Mouse (Mus musculus): ENCODE measurements around the gene Aprt.

The Aprt gene

GRCm38 (mm10) chr8:122558671-122559349 is 17.9 kb downstream of the Aprt start:
- peak; percentile 59 for DNase-seq

DNA sequence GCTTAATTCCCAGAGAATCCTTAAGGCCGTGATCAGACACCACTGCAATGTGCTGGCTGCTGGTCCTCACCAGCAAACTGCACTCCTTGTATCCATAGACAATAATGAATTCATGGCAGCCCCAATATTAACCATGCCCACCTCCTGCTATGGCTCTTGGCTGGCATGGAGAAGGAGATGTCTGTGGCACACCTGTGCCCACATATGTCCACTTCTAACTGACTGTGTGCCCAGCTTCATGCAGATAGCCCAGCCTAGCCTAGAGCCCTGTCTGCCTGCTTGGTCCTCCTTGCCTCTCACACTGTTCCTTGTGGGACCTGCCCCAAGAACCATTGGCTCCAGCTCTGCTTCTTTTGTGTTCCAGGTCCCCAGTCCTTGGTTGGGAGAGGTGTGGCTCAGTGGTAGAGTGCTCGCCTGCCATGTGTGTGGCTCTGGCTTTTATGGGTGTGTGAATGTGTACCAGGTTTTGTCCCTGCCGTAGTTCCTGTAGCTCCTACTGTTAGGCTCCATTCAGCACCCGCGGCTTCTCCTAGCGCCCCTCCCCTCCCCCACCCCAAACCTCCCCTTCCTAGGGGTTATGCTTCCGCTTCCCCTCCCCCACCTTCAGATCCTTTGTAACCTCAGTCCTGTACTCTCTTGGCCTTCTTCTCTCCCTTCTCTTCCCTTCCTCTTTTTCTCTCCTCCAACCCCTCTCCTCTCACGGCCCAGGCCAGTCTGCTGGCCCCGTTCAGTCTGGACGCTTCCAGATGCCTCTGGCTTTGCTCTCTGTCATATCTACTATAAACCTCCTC is 19.3 kb downstream of the Aprt start:
- no peak for DNase-seq

GRCm38 (mm10) chr8:122556030-122557009 is 20.4 kb downstream of the Aprt start:
- DNase-seq = peak; percentile 90

DNA sequence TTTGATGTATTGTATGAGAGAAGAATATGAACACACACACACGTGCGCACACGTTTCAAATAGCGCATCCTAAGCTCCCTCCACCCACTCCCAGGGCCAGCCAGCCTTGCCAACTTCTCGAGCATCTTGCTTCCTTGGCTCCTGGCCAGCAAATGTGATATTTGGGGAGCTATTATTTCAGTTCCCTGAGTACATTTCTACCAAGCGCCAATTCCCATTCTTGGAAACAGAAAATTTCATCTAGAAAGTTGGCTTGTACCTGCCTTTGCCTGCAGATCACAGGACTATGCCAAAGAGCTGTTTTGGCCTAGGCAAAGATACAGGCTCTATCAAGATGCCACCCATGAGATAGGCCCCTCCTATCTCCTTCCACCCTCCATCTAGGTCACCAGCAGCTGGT is 21.9 kb downstream of the Aprt start:
- no peak for DNase-seq

GRCm38 (mm10) chr8:122551265-122552051 is 25.3 kb downstream of the Aprt start, which contains the start of gene Piezo1:
Gene Piezo1 (minus strand): TSS chr8:122551329.
- DNase-seq = peak; percentile 96

GRCm38 (mm10) chr8:122550995-122551264 is 25.8 kb downstream of the Aprt start:
- no peak for DNase-seq

DNA sequence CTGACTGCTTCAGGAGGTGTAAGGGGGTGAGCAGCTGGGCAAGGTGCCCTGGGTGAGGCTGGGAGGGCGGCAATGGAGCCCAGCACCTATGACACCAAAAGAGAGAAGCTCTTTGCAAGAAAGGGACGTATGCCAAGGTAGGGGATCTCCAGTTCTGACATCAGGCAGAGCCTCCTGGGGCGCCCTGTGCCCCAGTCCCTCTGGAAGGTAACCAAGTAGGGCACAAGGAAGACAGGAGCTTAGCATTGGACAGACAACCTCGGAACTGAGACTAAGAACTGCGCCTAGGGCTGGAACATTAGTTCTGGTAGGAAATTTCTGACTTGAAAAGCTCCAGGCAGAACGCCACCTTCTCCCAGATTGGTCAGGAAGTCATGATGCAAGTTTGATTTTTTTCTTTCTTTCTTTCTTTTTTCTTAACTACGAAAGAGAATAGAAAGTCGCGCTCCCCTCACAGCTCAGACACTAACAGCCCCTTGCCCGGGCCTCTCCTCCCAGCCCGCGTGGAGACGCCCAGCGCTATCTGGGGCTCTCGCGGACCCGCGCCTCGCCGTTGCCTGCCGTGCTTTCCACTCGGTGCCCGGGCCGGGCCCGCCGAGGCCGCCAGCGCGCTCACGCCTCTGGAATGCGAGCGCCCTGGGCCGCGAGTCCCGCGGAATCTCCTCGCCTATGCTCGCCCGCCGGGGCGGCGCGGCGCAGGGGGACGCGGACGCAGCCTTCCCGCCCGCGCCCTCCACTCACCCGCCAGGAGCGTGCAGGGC is 26.3 kb downstream of the Aprt start:
- DNase-seq = peak; percentile 73

GRCm38 (mm10) chr8:122548891-122549439 is 27.7 kb downstream of the Aprt start:
- DNase-seq = no peak

- DNase-seq = no peak
Measured at GRCm38 (mm10) chr8:122548331-122548730, 28.4 kb downstream of the Aprt start.

DNA sequence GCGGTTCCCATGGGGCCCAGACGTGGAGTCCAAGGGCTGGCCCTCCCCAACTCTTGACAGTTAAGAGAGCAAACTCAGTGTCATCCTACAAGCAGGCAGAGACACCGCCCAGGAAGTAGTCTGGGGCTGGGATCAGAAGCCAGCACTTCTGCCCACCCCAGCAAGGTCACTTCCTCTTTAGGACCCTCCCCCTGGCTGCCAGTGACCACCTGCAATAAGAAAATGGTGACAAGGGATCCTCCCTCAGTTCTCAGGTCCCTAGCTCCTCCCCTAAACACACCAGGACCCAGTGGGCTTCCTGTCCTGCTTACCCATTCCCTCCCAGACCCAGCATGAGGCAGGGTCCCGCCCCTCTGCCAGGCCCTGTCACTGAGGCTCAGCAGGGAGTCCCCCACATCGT is 28.9 kb downstream of the Aprt start:
- DNase-seq = peak; percentile 72

DNA sequence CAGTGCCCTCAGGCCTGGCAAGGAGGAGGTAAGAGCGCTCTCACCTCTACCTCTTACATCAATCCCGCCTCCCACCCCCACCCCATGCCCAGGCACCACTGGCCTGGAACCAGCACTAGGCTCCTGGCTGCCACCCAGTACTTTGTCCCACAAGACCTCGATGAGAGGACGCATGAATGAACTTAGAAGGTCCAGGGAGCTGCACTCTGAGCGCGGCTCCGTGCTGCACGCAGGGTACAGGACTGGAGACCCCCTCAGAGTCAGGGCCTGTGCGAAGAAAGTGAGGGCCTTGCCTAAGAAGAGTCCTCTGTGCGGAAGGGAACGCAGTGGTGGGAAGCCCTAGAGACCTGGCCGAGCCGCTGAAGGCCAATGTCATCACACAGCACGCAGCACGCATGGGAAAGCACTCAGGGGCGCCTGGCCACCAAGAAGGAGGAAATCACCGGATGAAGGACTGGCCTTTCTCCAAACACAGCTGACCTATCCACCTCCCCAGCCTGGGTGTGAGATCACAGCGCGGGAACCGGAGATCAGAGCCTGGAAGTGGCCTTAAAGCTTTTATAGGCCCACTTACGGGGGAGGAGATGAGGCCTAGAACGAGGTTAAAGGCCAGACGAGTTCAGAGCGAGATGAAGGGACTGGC is 29.8 kb downstream of the Aprt start:
- peak; percentile 79 for DNase-seq

DNA sequence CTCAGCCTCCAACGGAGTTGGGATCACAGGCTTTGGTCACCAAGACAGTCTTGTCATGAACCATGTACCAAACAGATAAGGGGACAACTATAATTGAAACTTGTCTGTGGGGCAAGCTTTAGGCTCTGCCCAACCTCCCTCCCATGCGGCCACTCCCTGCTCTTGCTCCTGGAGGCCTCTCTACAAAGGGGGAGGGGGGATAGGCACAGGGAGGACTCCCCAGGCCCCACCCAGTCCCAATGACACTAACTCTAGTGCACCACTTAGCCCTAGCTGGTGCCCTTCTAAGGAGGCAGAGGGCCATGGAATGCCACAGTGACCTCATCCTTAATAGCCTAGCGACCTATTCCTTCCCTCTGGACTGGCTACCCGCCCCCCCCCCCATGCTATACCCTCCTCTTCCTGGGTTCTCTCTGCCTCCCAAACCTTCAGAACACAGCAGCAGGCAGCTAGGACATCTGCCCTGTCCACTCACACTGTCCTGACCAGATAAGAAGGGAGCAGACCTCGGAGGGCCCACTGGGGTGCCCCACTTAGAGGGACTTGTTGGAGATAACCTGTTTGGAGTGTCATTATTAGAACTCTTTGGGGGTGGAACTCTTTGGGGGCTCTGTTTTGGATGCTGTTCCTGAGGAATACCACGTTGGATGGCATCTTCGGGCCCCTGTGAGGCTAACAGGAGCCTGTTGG is 30.5 kb downstream of the Aprt start:
- no peak for DNase-seq

DNA sequence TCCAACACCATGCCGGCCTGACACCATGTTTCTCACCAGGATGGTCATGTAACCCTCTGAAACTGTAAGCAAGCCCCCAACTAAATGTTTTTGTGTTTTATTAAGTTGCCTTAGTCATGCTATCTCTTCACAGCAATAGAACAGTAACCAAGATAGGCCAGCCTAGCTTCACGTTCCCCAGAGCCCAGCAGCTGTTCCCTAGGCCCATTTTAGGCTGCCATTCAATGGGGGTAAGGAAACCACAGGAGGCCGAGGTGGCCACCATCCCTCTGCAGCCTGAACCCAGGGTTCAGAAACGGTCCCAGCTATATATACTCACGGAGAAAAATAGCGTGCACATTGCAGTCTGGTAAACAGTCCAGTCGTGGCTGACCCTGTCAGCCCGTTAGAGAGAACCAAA is 32.6 kb downstream of the Aprt start:
- DNase-seq = no peak

DNA sequence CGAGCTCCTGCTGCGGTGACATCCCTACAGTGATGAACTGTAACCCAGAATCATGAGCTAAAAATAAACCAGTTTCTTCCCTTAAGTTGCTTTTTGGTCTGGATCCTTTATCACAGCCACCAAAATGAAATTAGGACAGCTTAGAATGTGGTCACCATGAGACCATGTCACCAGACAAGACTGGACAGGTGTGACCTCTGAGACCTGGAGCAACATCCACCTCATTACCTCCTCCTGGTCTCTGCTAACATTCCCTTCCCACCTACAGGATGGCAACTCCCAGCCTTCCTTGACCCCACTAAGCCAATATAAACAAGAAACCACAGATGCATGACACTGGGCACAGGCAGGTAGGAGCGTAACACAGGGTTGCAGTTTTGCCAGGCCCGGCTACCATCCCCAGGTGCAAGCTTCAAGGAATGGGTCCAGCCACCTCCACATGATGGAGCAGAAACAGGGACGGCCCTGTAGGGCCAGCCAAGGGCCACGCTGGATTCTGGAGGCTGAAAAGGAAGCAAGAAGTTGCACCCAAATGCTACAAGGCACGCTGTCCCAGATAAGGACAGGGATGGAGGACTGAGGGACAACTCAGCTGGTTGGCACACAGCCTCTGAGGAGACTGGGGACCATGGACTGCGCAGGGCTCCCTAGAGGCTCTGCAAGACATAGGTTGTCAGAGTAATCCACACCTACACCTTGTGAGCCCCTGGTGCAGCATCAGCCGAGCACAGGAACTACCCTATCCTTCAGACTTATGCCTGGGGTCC is 38.2 kb downstream of the Aprt start:
- no peak for DNase-seq

DNA sequence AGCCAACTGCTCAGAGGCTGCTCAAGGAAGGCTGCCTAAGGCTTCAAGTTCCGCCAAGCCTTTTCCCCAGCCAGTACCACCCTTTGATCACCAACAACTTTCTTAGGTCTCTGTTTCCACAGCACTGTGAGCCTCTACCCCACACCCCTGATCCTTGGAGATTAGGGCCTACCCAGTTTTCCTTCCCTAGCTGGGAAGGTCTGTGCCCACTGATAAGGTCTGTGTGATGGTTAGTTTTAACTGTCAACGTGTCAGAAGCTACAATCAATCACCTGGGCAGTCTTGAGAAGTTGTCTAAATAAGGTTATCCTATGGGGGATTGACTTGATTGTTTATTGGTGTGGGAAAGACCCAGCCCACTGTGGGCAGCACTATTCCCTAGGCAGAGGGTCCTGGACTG is 38.9 kb downstream of the Aprt start:
- DNase-seq = no peak

GRCm38 (mm10) chr8:122537033-122537432 is 39.7 kb downstream of the Aprt start:
- DNase-seq = peak; percentile 84

DNA sequence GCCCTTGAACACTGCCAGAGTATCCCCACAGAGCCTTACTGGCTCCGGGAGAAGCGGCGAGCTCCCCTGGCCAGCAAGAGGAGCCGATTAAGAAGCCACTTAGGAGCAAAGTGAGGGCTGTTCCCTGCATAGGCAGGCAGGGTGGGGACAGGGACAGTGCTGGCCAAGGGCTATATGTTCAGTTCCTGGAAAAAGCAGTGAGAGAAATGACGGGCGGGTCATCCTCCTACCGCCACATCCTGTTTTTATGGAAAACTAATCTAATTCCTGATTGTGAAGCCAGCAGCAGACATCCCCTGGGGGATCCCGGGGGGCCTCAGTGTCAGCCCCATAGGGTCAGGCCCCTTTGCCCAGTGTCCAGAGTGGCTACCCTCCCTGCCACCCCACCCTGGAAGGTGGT is 45.4 kb downstream of the Aprt start:
- no peak for DNase-seq

- DNase-seq = no peak
Measured at GRCm38 (mm10) chr8:122529159-122529558, 47.5 kb downstream of the Aprt start.

GRCm38 (mm10) chr8:122527937-122528336 is 48.8 kb downstream of the Aprt start:
- DNase-seq = no peak

All from lung, postnatal 10 days (tissue).